Mouse (Mus musculus): Measurements from ENCODE around the gene Defb33.

- TF ChIP-seq CTCF (IDR thresholded peaks at IDR 0.05; ENCODE audit: borderline replicate concordance, insufficient read depth, low read depth, low read length) (no peak), POLR2A (IDR thresholded peaks at IDR 0.05; ENCODE audit: borderline replicate concordance, insufficient read depth, low read length) (no peak)
Observed at GRCm38 (mm10) chr8:20902527-20902926, 10.1 kb downstream of the Defb33 start, which contains the start of gene Gm15056.

Data from cerebellum, adult 2 months (tissue).